Mouse (Mus musculus): ENCODE results near the gene Golga5. TPM values are rescaled to one million over a fixed set of nuclear protein-coding genes. Genes with fewer than 3 reads are reported as not detected.
A peak's percentile ranks its signal among the peaks of the same experiment; 100 is the strongest.

Golga5 gene
- polyA plus RNA-seq, 1 experiment from 2014 or later: 29.2 TPM

DNA sequence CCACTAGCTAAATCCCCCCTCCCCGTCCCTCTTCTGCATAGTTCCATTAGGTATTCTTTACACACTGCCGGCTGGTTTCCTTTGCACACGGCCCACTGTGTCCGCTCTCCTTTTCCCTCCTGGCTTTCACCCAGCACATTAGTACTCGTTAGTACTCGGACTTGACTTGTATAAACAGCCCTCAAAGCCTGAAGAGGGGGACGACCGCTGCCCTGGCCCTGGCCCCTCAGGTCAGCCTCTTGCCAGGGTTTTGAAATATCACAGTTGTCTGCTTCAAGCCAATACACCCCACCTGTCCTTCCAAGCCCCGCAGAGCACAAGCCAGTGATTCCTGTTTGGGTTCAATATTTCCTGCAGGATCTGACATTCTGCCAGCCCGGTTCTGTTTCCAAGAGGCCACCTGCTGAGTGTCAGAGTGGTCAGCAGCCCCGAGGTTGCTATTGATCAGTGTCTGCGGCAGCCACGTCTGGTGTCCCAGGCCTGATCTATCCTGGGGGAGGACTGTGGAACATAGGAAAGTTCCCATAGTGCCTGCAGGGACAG, 52.9 kb downstream of the Golga5 start:
- no peak overlapping the region for H3K9ac ChIP-seq
- no peak overlapping the region for H3K4me3 ChIP-seq
- H3K4me1 ChIP-seq: peaks cover 10% of the 10 kb centered on the region
- H3K9me3 ChIP-seq (replicated peaks): no peaks in the 10 kb centered on the region
- no peak overlapping the region for H3K27ac ChIP-seq
- 27% methylated on average over 13 of the region's 13 CpGs for WGBS
- no peaks in the 10 kb centered on the region for H3K36me3 ChIP-seq (ENCODE audit: poor library complexity, severe bottlenecking)
- peak; percentile 61; the same call in 1 of the 2 replicates for ATAC-seq
- H3K27me3 ChIP-seq: no peaks in the 10 kb centered on the region
- H3K4me2 ChIP-seq: no peak overlapping the region

DNA sequence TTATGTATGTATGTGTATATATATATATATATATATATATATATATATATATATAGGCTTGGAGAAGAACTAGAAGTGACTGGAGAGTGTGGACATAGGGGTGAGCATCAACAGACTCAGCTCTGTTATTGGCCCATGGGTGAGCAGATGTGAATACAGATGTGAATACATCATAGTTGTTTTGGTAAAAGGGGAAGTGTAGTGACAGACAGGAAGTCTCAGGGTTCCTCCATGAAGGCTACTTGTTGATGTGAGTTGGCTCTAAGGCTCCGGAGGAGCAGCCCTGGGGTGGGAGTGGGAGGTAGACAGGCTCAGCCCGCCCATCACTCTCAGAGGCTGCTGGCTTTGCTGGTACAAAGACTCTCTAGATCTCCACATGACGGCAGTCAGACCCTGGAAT, 55.3 kb downstream of the Golga5 start:
- no peaks in the 10 kb centered on the region for H3K36me3 ChIP-seq (ENCODE audit: poor library complexity, severe bottlenecking)
- H3K27ac ChIP-seq: no peak overlapping the region
- 62% methylated on average over 3 of the region's 3 CpGs for WGBS
- H3K4me1 ChIP-seq: peaks cover 10% of the 10 kb centered on the region
- H3K9me3 ChIP-seq (replicated peaks): no peaks in the 10 kb centered on the region
- H3K4me3 ChIP-seq: no peak overlapping the region
- no peak overlapping the region for H3K4me2 ChIP-seq
- no peaks in the 10 kb centered on the region for H3K27me3 ChIP-seq
- H3K9ac ChIP-seq: no peak overlapping the region
- ATAC-seq: no peak

DNA sequence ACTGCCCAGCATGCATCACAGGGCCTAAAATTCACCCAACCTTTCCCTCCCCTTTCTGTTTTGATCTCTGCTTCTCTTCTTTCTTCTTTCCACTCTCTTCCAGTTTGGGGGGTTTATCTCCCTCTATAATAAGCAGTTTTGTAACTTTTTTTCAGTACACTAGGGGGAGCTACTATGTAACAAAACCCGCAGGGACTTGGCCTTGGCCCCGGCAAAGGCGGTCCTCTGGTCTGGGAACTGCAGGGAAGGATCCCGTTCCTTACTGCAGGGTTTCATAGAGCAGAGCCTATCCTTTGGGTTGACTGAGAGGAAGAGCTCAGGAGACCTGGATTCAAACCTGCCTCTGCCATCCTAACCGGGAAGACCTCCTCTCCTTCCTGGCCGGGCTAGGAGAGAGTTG, 55.8 kb downstream of the Golga5 start:
- Histone ChIP-seq H3K4me1 (peaks cover 10% of the 10 kb centered on the region), H3K9me3 (replicated peaks) (no peaks in the 10 kb centered on the region), H3K9ac (no peak overlapping the region), H3K4me2 (no peak overlapping the region), H3K27me3 (no peaks in the 10 kb centered on the region), H3K36me3 (ENCODE audit: poor library complexity, severe bottlenecking) (no peaks in the 10 kb centered on the region), H3K4me3 (no peak overlapping the region), H3K27ac (no peak overlapping the region)
- no peak for ATAC-seq
- WGBS: 16% methylated on average over 6 of the region's 6 CpGs

DNA sequence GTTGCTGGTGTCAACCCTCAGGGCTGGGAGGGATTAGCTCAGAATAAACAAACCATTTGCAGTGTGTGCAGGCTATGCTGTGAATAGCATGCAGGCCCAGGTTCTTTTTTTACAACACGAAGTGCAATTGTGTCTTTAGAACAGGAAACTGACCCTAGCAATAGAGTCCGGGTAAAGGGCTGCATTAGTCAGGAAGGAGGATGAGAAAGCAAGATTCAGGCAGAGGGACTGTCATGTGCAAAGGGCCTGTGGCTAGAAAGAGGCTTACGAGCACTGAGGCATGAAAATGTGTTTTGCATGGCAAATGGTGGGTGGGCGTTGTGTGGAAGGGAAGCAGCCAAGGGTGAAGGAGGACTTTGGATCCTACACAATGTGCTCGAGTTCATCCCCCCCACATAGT, 59.1 kb downstream of the Golga5 start:
- H3K27ac ChIP-seq: no peak overlapping the region
- H3K27me3 ChIP-seq: no peaks in the 10 kb centered on the region
- 71% methylated on average over 5 of the region's 5 CpGs for WGBS
- H3K4me1 ChIP-seq: no peaks in the 10 kb centered on the region
- no peak for ATAC-seq
- H3K36me3 ChIP-seq (ENCODE audit: poor library complexity, severe bottlenecking): no peaks in the 10 kb centered on the region
- no peaks in the 10 kb centered on the region for H3K9me3 ChIP-seq (replicated peaks)
- no peak overlapping the region for H3K4me3 ChIP-seq
- H3K9ac ChIP-seq: no peak overlapping the region
- H3K4me2 ChIP-seq: no peak overlapping the region

DNA sequence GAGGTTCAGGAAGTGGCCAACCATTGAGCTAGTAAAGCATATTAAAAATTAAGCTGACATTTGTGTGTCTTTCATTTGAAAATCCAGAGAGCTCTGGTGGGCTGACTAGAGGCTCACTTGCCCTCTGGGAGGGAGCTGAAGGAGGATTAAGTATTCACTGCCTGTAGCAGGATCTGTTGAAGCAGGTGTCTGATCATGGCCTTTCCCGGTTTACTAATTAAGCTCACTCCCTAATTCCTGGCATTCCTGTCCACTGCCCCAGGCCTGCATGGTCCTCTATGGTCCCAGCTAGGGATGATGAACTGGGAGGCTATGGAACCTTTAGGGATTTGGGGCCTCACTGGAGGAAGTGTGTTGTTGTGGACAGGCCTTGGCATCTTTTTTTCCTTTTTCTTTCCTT, 66.9 kb downstream of the Golga5 start:
- H3K4me1 ChIP-seq: no peaks in the 10 kb centered on the region
- no peak for ATAC-seq
- H3K9me3 ChIP-seq (replicated peaks): no peaks in the 10 kb centered on the region
- H3K27ac ChIP-seq: no peak overlapping the region
- no peaks in the 10 kb centered on the region for H3K27me3 ChIP-seq
- no peak overlapping the region for H3K9ac ChIP-seq
- no peaks in the 10 kb centered on the region for H3K36me3 ChIP-seq (ENCODE audit: poor library complexity, severe bottlenecking)
- no peak overlapping the region for H3K4me2 ChIP-seq
- no peak overlapping the region for H3K4me3 ChIP-seq
- WGBS: 21% methylated on average over 1 of the region's 1 CpGs

DNA sequence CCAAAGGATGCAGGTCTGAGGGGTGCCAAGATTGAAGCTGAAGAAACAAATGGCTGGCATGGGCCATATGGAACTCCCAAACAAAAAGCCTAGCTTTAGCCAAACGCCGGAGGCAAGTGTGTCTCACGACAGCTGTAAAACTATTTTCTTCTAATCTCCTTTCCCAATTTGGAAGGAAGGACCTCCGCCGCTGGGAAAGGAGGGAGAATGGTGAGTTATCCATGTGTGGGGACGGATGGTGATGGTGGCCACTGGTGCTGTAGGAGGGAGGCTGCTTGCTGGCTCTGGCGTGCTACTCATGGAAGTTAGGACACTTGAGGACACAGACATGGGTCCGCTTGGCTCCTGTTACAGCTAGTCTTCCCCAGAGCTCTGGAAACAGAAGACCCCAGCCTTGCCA, 71.3 kb downstream of the Golga5 start:
- whole genome bisulfite sequencing: 76% methylated on average over 8 of the region's 8 CpGs
- Histone ChIP-seq H3K27ac (no peak overlapping the region), H3K9ac (no peak overlapping the region), H3K27me3 (no peaks in the 10 kb centered on the region), H3K4me3 (no peak overlapping the region), H3K9me3 (replicated peaks) (no peaks in the 10 kb centered on the region), H3K4me1 (no peaks in the 10 kb centered on the region), H3K4me2 (no peak overlapping the region), H3K36me3 (ENCODE audit: poor library complexity, severe bottlenecking) (no peaks in the 10 kb centered on the region)
- no peak for ATAC-seq

DNA sequence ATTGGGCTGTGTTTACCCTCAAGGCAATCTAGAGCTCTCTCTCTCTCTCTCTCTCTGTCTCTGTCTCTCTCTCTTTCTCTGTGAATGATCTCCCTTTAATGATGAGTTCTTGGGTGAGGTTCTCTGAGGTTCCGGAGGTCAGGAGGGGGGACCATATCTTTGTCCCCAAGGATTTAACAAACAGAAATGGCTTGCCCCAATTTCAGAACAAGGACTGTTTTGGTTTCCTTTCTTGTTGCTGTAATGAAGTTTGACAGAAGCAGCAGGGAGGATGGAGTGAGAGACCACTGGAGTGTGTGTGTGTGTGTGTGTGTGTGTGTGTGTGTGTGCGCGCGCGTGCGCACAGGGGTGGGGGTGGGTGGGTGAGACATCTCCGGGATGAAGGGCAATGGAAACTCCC, 72.2 kb downstream of the Golga5 start:
- H3K9ac ChIP-seq: no peak overlapping the region
- H3K9me3 ChIP-seq (replicated peaks): no peaks in the 10 kb centered on the region
- WGBS: 97% methylated on average over 7 of the region's 7 CpGs
- H3K36me3 ChIP-seq (ENCODE audit: poor library complexity, severe bottlenecking): no peaks in the 10 kb centered on the region
- H3K4me2 ChIP-seq: no peak overlapping the region
- no peaks in the 10 kb centered on the region for H3K4me1 ChIP-seq
- no peak overlapping the region for H3K27ac ChIP-seq
- ATAC-seq: no peak
- H3K27me3 ChIP-seq: no peaks in the 10 kb centered on the region
- H3K4me3 ChIP-seq: no peak overlapping the region

DNA sequence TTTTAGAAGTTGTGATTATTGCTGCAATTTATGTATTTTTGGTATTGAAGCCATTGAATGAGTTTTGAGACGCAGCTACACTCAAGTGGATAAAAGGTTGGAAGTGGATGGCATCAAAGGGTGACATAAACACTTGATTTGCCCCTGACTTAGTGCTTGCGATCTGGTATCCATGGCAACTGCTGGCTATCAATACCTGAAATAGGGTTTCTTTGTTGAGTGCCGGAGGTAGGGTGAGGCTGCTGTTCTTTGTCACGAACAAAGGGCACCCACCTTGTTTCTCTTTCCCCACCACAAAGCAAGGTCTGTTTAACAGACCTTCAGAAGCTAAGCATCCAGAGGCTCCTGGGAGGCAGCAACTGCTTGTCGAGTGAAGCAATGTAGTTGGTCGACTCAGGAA, 76.2 kb downstream of the Golga5 start:
- Histone ChIP-seq H3K4me3 (no peak overlapping the region), H3K9me3 (replicated peaks) (no peaks in the 10 kb centered on the region), H3K36me3 (ENCODE audit: poor library complexity, severe bottlenecking) (no peaks in the 10 kb centered on the region), H3K4me2 (no peak overlapping the region), H3K4me1 (no peaks in the 10 kb centered on the region), H3K27me3 (no peaks in the 10 kb centered on the region), H3K9ac (no peak overlapping the region), H3K27ac (no peak overlapping the region)
- ATAC-seq: no peak
- WGBS: 49% methylated on average over 6 of the region's 6 CpGs

Other genes starting within 250 kb of the Golga5 start
- gene Rin3, start 186.1 kb upstream of the Golga5 start, polyA plus RNA-seq (2015; fragmentation: Nextera tagmentation; extraction: Ambion mirVana): 2.0 TPM in 2 replicates
- gene Lgmn, start 29.3 kb upstream of the Golga5 start, polyA plus RNA-seq (2015; fragmentation: Nextera tagmentation; extraction: Ambion mirVana): 47.9 and 48.4 TPM in 2 replicates
- 59.6 and 60.0 TPM in 2 replicates for gene Chga, start 85.8 kb downstream of the Golga5 start, polyA plus RNA-seq (2015; fragmentation: Nextera tagmentation; extraction: Ambion mirVana)
- 34.5 and 38.7 TPM in 2 replicates for gene Itpk1, start 235.8 kb downstream of the Golga5 start, polyA plus RNA-seq (2015; fragmentation: Nextera tagmentation; extraction: Ambion mirVana)